Mouse (Mus musculus): Measurements from ENCODE around the gene Zdhhc14. TPM values are rescaled to one million over a fixed set of nuclear protein-coding genes. Genes with fewer than 3 reads are reported as not detected.

Gene Zdhhc14
- total RNA-seq, 2 experiments from 2014 or later, result 3.3 to 4.7 TPM

DNA sequence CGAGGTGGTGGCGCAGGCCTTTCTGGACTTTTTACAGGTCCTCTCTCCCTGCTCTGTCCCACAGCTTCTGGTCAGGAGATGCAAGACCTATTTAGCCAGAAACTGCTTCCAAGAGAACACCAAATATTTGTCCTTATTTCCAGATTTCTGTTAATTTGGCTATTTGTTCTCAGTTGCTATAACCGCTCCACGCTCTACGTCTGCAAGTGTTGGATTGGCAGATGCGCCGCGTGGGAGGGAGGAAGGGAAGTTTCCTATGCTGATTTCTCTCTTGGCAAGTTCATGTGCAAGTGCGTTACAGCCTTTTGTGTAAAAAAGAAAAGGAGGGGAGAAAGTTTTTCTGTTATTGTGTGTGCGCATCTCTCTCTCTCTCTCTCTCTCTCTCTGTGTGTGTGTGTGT lies 58.1 kb downstream of the Zdhhc14 start:
- intact Hi-C loops (cut with DNase I), result no loop called here
- DNase-seq (ENCODE audit: low spot score), result no peak

DNA sequence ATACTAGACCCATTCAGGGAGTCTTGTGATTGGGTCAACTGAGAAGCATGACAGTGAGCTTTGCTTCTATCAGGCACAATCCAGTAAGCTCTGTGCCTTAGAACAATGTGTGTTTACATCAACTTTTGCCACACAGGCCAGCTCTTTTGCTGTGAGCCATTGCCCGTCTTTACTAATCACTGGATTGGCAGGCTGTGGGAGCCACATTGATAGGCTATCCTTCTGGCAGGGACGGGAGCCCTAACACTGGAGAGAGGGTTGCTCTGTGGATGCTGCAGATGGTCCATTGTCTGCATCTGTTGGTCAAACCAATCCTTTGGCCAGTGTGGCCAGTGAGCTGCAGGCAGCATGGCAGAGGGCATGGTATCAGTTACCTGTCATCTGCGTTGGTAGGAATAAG lies 58.8 kb downstream of the Zdhhc14 start:
- no peak for DNase-seq (ENCODE audit: low spot score)
- intact Hi-C loops (cut with DNase I), result no loop called here

DNA sequence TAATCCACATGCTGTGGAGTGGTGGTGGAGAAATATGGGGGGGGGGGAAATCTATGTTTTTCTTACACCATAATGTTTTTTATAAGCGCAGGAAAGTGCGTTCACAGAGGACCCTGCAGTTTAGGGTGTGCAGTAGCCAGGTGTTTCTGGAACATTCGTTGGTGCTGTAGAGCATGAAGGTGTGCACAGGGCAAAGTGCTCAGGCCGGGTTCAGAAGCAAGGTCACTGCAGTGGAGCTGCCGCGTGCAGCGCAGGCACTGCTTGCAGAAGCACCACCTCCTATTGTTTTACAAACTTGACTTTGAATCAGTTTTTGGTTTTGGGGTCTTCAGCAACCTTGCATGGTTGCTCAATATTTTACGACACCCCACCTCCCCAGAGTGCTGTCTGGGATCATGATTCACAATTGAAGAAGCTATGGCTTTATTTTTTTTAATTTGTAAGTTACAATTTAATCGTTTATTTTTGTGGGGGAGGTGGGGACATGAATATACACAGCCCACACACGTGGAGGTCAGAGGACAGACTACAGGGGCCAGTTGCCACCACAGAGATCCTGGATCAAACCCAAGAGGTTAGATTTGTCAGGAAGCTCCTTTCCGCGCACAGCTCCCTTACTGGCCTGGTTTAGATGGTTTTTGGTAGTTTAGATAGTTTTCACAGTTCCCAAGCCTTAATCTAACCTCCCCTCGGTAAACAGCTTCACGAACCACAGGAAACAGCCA lies 59.8 kb downstream of the Zdhhc14 start:
- intact Hi-C loops (cut with DNase I), result no loop called here
- DNase-seq (ENCODE audit: low spot score), result no peak

DNA sequence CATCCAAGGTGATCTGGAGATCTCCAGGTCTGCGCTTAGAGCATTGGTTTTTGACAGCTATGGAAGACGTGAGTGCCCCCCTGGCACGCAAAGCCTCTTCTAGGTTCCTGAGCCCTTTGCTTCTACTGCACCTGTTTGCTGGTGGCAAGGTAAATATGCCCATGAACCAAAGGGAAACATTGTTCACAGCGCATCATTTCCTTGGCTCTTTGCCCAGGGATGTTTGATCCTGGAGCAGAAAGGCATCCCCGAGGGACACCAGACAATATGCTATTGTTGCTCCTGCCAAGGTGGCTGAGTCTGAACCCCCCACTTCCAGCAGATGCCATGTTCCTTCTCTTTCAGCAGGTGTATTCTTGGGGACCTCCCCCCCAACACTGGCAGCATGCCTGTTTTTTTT lies 61.2 kb downstream of the Zdhhc14 start:
- intact Hi-C loops (cut with DNase I), result no loop called here
- DNase-seq (ENCODE audit: low spot score), result no peak

DNA sequence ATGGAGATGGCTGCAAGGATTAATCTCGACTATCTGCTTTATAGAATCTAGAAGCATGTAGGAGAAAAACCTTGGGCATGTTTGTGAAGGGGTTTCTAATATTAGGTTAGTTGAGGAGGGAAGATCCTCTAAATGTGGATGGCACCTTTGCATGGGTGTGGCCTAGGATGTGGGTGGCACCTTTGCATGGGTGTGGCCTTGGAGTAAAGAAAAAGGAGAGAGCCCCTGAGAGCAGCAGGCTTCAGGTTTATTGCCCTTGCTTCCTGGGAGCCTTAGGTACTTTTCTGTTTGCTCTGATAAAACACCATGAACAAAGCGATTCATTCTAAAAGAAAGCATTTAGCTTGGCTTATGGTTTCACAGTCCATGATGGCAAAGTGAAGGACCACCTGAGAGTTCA lies 62.2 kb downstream of the Zdhhc14 start:
- DNase-seq (ENCODE audit: low spot score), result no peak
- intact Hi-C loops (cut with DNase I), result no loop called here

DNA sequence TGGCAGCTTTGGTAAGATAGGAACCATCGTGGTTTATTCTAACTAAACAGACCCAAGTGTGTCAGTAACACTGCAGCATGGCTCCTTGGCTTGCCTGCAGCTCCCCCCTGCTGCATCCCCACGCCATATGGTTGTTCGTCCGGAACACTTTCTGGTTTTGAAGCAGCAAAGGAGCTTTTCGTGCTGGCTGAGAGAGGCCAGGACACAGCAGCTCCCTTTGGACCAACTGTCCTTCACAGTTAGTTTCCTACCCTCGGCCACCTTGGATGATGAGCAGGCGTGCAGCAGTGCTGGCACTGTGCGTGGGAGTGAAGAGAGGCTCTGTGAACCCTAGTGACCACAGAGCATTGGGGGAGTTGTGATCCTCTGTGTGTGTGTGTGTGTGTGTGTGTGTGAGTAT lies 64.2 kb downstream of the Zdhhc14 start:
- intact Hi-C loops (cut with DNase I), result no loop called here
- DNase-seq (ENCODE audit: low spot score), result no peak

DNA sequence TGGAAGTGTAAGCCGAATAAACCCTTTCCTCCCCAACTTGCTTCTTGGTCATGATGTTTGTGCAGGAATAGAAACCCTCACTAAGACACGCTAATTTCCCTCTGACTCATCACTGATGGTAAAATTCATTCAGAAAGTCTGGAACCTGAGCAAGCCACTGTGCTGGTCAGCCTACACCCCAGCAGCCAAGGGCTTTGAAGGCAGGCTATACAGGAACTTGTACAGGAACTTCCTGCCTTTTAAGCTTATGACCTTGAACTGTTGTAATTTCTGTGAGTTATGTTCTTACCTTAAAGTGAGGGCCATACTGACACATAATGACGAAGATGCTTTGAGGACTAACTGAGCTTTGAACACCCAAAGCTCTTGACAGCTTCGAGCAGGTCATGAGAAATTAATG lies 67.9 kb downstream of the Zdhhc14 start:
- no peak for DNase-seq (ENCODE audit: low spot score)
- intact Hi-C loops (cut with DNase I), result no loop called here

DNA sequence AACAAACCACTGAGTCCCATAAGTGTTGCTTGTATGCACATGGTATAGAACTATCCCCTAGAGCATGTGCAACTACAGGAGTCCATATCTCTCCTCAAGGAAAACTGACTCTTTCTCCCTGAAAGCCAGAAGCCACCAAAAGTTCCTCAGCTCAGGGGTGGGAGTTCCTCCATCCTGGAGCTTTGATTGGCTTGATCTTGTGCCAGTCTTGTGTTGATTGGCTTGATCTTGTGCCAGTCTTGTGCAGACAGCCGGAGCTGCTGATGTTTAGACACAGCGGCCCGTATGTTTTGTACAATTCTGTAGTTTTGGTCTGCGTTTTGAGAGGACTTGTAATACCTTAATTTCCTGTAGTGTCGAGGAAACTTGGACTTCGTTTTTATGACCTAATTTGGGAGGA lies 70.8 kb downstream of the Zdhhc14 start:
- intact Hi-C loops (cut with DNase I), result no loop called here
- no peak for DNase-seq (ENCODE audit: low spot score)

DNA sequence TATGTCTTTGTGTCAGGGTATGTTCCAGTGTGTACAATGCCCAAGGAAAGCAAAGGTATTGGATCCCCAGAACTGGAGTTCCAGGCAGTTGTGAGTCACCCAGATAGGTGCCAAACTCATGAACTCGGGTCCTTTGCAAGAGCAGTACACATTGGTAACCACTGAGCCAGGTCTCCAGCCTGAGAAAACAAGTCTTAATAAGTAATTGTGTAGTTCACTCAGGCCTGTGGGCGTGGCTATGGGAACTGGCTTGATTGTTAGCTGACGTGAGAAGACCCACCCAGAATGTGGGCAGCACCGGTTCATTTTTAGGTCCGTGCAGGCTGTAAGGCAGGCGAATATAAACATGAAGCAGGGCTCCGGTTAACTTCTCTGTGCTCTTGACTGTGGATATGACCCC lies 73.6 kb downstream of the Zdhhc14 start:
- no peak for DNase-seq (ENCODE audit: low spot score)
- intact Hi-C loops (cut with DNase I), result no loop called here

DNA sequence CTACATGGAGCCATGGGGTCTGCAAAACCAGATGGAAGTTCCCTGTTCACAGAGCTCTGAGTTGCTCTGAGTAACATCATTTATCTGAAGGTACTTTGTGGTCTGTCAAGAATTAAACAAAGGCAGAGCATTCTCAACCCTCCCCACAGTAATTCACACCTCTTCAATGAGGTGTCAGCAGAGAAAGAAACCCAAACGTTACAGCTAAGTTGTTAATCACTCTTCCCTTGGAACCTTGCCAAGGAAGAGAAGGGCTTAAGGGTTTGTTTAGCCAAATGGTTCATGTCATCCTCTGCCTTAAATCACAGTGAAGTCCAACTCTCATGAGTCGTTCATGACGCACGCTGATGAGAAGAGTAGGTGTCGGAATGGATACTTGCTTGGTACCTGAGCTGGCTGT lies 75.6 kb downstream of the Zdhhc14 start:
- intact Hi-C loops (cut with DNase I), result no loop called here
- DNase-seq (ENCODE audit: low spot score), result no peak

DNA sequence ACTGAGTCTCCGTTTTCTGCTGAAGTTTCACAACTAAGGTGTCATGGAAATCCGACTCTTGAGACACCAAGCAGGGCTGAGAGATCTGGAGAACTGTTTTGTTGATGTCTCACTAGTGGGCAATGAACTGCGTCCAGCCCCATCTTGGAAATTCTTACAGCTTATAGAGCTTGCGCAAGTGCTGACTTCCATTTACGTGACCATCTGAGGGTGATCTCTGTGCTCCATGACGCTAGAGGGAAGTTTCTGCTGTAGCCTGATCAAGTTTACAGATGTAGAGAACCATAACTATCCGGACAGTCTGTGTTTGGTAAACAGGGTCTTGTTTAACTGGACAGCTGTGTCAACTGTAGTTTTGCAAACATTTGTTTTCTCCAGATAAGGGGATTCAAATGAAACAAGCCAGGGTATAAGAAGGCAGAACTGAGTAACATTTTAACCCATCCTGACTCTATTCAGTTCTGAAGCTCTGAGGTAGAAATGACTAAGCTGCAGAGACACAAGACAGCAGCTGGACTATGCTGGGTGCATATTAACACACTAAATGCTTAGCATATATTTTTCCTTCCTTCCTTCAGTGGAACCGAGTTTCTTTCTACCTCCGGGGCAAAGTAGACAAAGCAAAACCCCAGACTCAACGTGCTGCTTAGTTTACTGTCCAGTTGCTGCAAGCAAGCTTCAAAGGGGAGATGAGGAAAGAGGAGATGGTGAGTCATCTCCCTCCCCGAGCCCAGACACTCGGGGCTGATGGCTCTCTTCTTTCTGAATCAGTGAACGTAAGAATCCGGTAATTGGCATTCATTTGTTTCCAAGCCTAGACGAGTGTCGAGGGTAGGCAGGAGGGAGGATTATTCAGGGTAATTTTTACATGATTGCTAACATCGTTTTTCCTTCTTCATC lies 77.0 kb downstream of the Zdhhc14 start:
- intact Hi-C loops (cut with DNase I), result no loop called here
- no peak for DNase-seq (ENCODE audit: low spot score)

DNA sequence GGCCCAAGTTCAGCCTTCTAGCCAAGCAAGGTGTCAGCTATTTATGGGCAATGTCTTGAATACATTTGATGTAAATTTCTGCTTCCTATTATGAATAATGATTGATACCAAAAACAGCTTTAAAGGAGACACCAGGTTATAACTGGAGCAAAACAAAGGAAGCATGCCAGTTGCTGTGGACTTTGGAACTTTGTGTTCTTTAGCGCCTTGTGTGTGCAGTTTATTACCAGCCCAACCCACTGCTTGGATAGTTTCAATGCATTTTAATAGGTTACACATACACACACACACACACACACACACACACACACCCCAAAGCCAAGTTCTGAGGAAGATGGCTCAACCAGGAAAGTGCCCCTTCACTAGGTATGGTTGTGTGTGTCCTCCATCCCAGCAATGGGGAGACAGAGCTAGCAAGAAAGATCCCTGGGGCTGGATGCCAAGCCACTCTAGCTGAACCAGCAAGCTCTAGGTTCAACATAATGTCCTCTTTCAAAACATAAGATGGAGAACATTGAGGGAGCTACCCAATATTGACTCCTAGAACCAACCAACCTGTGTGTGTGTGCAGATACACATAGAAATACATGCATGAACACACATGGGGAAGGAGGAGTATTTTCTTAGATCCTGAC lies 79.9 kb downstream of the Zdhhc14 start:
- no peak for DNase-seq (ENCODE audit: low spot score)
- intact Hi-C loops (cut with DNase I), result no loop called here

DNA sequence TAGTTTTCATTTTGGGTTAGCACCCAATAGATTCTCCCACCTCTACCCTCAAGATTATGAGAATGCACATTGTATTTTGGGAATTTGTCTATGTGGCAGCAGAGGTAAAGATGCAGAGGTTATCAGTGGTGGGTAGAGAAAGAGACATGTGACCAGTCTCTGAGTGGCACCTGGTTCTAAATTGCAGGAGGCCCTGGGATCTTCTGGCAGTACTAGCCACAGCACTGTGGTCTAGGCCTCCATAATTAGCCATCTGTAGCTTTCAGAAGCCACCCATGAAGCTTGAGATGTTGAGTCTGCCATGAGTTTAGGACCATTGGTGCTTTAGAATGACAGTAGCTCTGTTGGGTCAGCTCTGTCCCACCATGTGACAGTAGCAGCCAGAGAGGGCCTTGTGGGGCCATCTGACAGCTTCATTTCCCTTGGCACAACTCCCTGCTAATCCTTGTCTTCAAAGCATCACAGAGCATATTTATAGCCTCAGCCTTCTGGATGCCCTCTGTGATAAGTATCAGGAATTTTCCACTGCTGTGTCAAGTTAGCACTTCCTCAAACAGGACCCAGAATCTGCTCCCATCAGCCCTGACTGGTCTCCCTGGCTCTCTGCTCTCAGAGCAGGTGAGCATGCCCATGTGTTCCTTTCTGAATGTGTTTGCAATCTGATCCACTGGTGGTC lies 80.5 kb downstream of the Zdhhc14 start:
- DNase-seq (ENCODE audit: low spot score), result no peak

DNA sequence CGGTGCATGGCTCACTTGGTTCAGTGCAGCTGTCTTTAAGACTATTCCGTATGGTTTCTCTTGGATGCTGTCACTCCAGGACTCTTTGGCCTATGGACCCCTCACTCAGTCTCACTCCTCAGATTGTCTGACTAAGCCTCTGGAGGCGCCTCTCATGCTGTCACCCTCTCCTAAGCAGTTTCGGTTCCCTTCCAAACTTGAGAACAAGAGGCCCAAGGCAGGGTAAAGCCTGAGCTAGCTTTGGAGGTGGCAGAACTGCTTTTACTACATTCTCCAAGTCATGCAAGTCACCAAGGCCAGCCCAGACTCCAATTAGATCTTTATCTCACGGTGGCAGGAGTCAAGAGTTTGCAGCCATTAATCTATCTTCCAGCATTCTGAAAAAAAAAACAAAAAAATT lies 82.3 kb downstream of the Zdhhc14 start:
- no peak for DNase-seq (ENCODE audit: low spot score)
- intact Hi-C loops (cut with DNase I), result no loop called here

More for the DNA sequence above, 80.5 kb downstream of the Zdhhc14 start:
- intact Hi-C loops (cut with DNase I), result no loop called here

DNA sequence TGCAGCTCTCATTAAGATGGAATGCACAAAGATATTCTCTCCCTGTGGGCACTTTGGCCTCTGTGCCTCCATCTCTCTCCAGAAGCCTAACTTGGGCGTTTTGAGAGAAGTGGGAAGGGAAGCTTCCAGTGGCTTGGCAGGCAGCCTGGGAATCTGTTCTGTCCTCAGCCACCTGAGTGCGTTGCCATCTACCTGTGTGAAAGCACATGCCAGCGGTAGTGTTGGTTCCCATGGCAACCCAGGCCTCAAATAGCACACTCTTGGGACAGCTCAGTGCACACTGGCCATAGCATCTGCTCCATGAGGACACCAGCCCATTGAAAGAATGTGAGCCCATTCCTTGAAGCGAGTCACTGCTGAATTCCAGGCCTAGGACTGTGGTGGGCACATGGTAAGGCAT lies 83.2 kb downstream of the Zdhhc14 start:
- intact Hi-C loops (cut with DNase I), result no loop called here
- no peak for DNase-seq (ENCODE audit: low spot score)

DNA sequence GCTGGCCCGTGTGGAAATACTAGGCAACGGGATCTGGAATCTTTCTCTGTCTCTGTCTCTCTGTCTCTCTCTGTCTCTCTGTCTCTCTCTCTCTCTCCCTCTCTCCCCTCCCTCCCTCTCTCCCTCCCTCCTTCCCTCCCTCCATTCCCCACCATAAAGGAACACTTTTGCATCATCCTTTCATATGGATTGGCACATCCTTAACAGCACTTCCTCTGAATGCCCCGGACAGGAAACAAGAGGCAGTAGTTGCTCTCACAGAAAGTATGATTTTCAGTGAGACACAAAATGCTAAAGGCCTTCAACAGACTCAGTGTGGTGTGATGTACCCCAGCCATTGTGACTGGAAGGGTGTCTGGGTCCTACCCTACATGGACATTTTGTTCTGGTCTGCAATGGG lies 89.9 kb downstream of the Zdhhc14 start:
- DNase-seq (ENCODE audit: low spot score), result no peak
- intact Hi-C loops (cut with DNase I), result no loop called here

DNA sequence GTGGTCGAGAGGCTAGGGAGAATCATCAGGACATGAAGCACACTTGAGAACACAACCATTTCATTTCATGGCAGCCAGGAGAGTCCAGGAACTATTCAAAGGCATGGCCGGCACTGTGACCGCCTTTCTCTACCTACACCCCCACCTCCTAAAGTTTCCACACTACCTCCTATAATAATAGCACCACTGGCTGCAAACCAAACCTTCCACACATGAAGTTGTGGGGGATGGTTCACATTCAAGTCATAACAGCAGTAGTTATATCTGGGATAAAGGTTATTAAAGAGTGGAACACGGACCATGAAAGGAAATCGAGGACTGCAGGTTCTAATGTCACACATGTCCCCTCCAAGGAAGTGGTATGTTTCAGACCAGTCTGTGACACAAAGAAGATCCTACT lies 90.6 kb downstream of the Zdhhc14 start:
- no peak for DNase-seq (ENCODE audit: low spot score)
- intact Hi-C loops (cut with DNase I), result no loop called here

DNA sequence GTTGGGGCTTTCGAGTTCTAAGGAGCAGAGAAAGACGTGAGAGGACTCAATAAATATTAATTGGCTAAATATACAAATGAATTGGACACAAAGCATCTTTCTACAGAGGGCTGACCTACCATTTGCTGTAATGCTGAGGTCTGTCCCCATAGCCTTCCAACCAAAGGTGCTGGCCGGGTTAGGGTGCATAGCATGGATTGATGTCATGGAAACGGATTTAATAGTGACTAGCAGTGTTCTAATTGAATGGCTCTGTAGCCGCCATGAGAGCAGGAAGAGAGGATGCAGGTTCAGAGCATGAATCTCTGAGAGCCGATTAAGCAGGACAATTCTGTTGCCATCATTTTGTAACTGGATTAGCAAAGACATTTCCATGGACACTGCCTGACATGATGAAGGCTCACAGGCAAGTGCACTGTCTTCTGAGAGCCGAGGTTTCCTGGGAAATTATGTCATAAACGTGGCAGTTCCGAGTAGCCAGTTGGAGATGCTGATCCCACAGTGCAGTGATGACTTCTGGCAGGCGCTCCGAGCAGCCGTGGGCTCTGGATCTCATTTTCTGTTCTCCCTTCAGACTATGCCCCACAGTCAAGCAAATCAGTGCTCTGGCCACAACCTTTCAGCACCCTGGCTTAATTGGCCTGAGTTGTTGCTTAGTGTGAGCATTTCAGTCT lies 91.3 kb downstream of the Zdhhc14 start:
- DNase-seq (ENCODE audit: low spot score), result no peak

DNA sequence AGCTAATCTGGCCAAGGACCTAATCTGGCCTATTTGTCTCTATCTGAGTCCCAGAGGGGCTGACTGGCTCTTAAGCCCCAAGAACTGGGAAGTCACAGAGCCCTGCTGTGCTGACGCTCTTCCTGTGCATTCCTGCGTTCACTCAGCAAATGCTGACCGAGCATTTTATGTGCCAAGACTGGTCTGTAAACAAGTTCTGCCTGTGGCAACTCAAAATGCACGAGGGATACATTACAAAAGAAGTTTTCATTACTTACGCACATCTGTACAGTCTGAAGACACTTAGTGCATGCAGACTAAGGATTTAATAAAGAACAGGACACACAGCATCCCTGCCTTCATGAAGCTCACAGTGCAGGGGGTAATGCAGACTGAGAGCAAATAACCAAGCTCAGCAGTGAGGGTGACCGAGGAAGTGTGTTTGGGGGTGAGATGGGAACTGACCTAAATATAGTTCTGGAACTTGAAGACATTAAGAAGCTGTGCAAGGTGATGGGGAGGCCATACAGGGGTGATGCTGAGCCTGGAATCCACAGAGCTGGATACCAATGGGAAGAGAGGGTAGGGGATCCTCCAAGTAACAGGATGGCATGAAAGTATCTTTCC lies 99.3 kb downstream of the Zdhhc14 start:
- intact Hi-C loops (cut with DNase I), result no loop called here
- DNase-seq (ENCODE audit: low spot score), result no peak

More for the DNA sequence above, 91.3 kb downstream of the Zdhhc14 start:
- intact Hi-C loops (cut with DNase I), result no loop called here

DNA sequence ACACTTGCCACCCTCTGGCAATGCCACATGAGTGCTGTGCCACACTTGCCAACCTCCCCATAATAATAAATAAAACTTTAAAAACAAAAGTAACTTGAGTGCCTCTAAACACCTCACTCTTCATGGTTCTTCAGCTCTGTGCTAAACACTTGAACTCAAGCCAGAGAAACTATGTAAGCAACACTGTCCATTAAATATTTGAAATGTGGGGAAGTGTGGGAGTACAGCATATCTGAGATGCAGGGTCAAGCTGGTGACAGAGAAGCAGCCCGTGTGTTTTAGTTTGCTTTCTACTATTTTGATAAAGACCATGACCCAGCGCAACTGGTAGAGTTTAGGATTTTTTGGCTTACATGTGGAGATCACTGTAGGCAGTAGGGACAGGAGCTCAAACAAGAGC lies 100.7 kb downstream of the Zdhhc14 start:
- DNase-seq (ENCODE audit: low spot score), result no peak
- intact Hi-C loops (cut with DNase I), result no loop called here

Data from heart, postnatal 25 days (tissue).